Mouse (Mus musculus): ENCODE results near the gene Insyn1. TPM values are rescaled to one million over a fixed set of nuclear protein-coding genes. Genes with fewer than 3 reads are reported as not detected.

Insyn1 gene
- 1 to 10 TPM; 7.9 to 9.9 TPM for total RNA-seq (2021)
- long read RNA-seq, experiment 1, transcript Insyn1-201 (3 exons, 2,139 nt) = major isoform, 5 of 6 reads
- long read RNA-seq, experiment 1, partial matches to known transcripts = 0 of 6 reads
- long read RNA-seq, experiment 1, other reads (novel, unspliced or antisense) = 0 of 6 reads
- long read RNA-seq, experiment 2, partial matches to known transcripts = 0 of 5 reads
- long read RNA-seq, experiment 2, other reads (novel, unspliced or antisense) = 0 of 5 reads

- DNase-seq = peak; percentile 75
These were observed at the start of gene Insyn1 for GRCm38 (mm10) chr9:58487851-58488801. TSS of gene Insyn1 (plus strand) at chr9:58488603.

- DNase-seq = no peak
These were observed 49.4 kb upstream of the Insyn1 start for GRCm38 (mm10) chr9:58438921-58439396.

GRCm38 (mm10) chr9:58440100-58440499, 48.3 kb upstream of the Insyn1 start:
- DNase-seq = peak; percentile 34

- no peak for DNase-seq
These were observed 47.8 kb upstream of the Insyn1 start for GRCm38 (mm10) chr9:58440614-58441013.

- DNase-seq = no peak
These were observed 46.9 kb upstream of the Insyn1 start for GRCm38 (mm10) chr9:58441351-58442104.

- no peak for DNase-seq
These were observed 46.0 kb upstream of the Insyn1 start for GRCm38 (mm10) chr9:58442105-58443010.

- DNase-seq = no peak
These were observed 45.3 kb upstream of the Insyn1 start for GRCm38 (mm10) chr9:58443061-58443460.

- DNase-seq = no peak
These were observed 41.6 kb upstream of the Insyn1 start for GRCm38 (mm10) chr9:58446829-58447228.

GRCm38 (mm10) chr9:58447997-58448595, 40.3 kb upstream of the Insyn1 start:
- no peak for DNase-seq

GRCm38 (mm10) chr9:58449526-58449925, 38.9 kb upstream of the Insyn1 start:
- DNase-seq = no peak

- DNase-seq = no peak
These were observed 34.5 kb upstream of the Insyn1 start for GRCm38 (mm10) chr9:58453791-58454378.

- DNase-seq = no peak
These were observed 33.5 kb upstream of the Insyn1 start for GRCm38 (mm10) chr9:58454886-58455285.

GRCm38 (mm10) chr9:58455798-58456197, 32.6 kb upstream of the Insyn1 start:
- DNase-seq = peak; percentile 17

- no peak for DNase-seq
These were observed 30.9 kb upstream of the Insyn1 start for GRCm38 (mm10) chr9:58457481-58457955.

- no peak for DNase-seq
These were observed 30.1 kb upstream of the Insyn1 start for GRCm38 (mm10) chr9:58458341-58458740.

GRCm38 (mm10) chr9:58458856-58459553, 29.4 kb upstream of the Insyn1 start:
- no peak for DNase-seq

GRCm38 (mm10) chr9:58467345-58468025, 20.9 kb upstream of the Insyn1 start:
- DNase-seq = no peak

GRCm38 (mm10) chr9:58470466-58470865, 17.9 kb upstream of the Insyn1 start:
- DNase-seq = no peak

- no peak for DNase-seq
These were observed 15.1 kb upstream of the Insyn1 start for GRCm38 (mm10) chr9:58473211-58473815.

Data from gastrocnemius, postnatal 10 days (tissue).